Mouse (Mus musculus) hindbrain, embryonic 12.5 days (tissue): ENCODE measurements at regions not wholly inside any gene's neighbourhood (a gene's known extent, or its start where the extent isn't known, plus 50 kb on each side); places are given as distances from the start of the nearest gene placed in this dataset.

Experiments used
- ATAC-seq: fragments of 200-750 bp; cut with Nextera tagmentation; 2 replicates; pipeline ENCODE4 v1.8.0; 2017; ENCODE audit warnings: moderate TSS enrichment; ENCODE audit not compliant: low FRiP score
- H3K27ac ChIP-seq: fragments of 300-500 bp; sonication (generic); 2 replicates; pipeline ENCODE4 v1.5.1; 2016; ENCODE audit warnings: mild to moderate bottlenecking
- H3K27me3 ChIP-seq: fragments of 300-500 bp; sonication (generic); 2 replicates; pipeline ENCODE4 v1.6.1; 2016; ENCODE audit warnings: mild to moderate bottlenecking
- H3K36me3 ChIP-seq: fragments of 300-500 bp; sonication (generic); 2 replicates; pipeline ENCODE4 v1.6.1; 2016; ENCODE audit warnings: mild to moderate bottlenecking
- H3K4me1 ChIP-seq: fragments of 300-500 bp; sonication (generic); 2 replicates; pipeline ENCODE4 v1.6.1; 2016
- H3K4me2 ChIP-seq: fragments of 300-500 bp; sonication (generic); replicated peaks from 2 replicates; pipeline ENCODE4 v1.6.1; 2016; ENCODE audit warnings: mild to moderate bottlenecking
- H3K4me3 ChIP-seq: fragments of 300-500 bp; sonication (generic); 2 replicates; pipeline ENCODE4 v1.5.1; 2016; ENCODE audit warnings: mild to moderate bottlenecking
- H3K9ac ChIP-seq: fragments of 300-500 bp; sonication (generic); 2 replicates; pipeline ENCODE4 v1.6.1; 2016; ENCODE audit warnings: mild to moderate bottlenecking, moderate library complexity
- H3K9me3 ChIP-seq: fragments of 300-500 bp; sonication (generic); replicated peaks from 2 replicates; pipeline ENCODE4 v1.6.1; 2016; ENCODE audit warnings: mild to moderate bottlenecking
- WGBS: fragments of 180-500 bp; shearing (Covaris S2); methylation state at CpG from one replicate; pipeline ENCODE4 v1.1.7; 2016; 5-methylcytosine and 5-hydroxymethylcytosine counted together

DNA sequence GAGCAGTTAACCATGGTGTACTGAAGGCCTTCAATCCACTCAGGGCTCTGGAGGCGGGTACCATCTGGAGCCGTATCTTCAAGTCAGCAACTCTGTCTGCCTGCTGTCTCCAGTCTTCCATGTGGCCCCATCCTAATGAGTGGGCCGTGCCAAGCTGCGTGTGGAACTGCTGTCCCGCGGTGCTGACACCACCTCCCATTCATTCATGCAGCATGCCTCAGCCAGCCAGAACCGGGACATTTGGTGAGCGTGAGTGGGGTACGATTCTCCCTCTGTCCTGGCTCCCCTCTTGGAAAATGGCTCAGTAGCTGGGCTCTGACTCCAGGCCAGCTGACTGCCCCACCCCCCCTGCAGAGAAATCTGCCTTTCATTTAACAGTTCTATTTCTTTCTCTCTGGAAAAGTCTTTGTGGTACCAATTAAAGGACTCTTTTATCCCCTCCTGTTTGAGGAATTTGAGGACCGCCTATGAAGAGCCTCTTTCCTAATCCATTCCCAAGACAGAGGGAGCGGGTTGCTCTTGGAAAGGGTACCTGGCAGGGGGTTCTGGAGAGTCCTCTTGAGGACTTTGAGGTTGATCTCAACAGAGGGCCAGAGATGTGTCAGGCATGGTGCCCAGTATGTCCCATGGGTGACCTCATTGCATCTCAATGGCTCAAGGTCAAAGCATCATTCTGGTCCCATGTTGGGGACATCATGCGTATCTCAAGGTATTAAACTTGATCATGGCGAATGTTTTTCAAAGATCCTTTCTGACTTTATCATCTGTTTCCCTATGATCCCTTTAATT, 55.5 kb upstream of the Brd7 start:
- Histone ChIP-seq H3K9me3 (no peaks in the 10 kb centered on the region), H3K9ac (no peak overlapping the region), H3K27ac (no peak overlapping the region), H3K27me3 (no peaks in the 10 kb centered on the region), H3K36me3 (no peaks in the 10 kb centered on the region), H3K4me2 (no peak overlapping the region), H3K4me1 (peaks cover 8% of the 10 kb centered on the region), H3K4me3 (no peak overlapping the region)
- WGBS = 35% methylated on average over 13 of the region's 13 CpGs
- ATAC-seq = no peak

DNA sequence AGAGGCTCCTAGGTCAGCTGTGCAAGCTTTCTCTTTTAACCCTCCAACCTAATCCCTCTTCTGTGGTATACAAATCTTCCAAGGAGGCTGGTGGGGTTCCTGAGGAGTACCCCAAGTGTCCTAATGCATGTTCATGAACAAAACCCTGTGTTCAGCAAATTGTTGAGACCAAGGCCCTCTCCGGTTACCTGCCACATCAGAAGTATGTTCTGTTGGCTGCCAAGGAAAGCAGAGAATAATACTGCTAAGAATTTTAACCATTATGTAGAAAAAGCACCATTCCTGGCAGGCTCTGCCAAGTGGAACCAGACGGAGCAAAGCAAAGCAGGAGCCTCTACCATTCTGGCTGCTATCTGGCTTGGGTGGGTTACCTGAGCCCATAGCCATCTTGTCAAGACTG, 61.3 kb upstream of the Brd7 start:
- 93% methylated on average over 2 of the region's 2 CpGs for WGBS
- Histone ChIP-seq H3K27ac (no peak overlapping the region), H3K27me3 (no peaks in the 10 kb centered on the region), H3K4me3 (no peak overlapping the region), H3K4me2 (no peak overlapping the region), H3K9ac (no peak overlapping the region), H3K4me1 (no peaks in the 10 kb centered on the region), H3K9me3 (no peaks in the 10 kb centered on the region), H3K36me3 (no peaks in the 10 kb centered on the region)
- no peak for ATAC-seq

DNA sequence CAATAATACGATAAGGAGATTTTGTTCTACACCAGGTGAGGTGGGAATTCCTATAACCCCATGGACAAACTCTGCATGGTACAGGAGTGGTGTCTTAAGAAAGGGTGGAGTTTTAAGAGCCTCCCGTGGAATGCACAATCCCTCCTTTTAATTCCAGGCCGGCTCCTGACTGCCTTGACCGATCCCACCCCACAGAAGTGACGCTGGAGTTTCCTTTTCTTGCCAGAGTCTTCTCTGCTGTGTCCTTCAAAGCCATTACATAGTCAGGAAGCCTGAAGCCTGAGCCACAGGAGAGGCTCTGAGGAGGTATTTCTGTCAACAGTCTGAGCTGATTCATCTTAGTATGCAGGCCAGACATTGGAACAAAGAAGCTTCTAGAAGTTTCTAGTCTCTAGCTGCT, 66.6 kb upstream of the Brd7 start:
- H3K4me3 ChIP-seq = no peak overlapping the region
- 80% methylated on average over 5 of the region's 5 CpGs for WGBS
- H3K27ac ChIP-seq = no peak overlapping the region
- H3K4me1 ChIP-seq = no peaks in the 10 kb centered on the region
- no peaks in the 10 kb centered on the region for H3K36me3 ChIP-seq
- H3K27me3 ChIP-seq = no peaks in the 10 kb centered on the region
- H3K9me3 ChIP-seq = no peaks in the 10 kb centered on the region
- no peak for ATAC-seq
- no peak overlapping the region for H3K9ac ChIP-seq
- no peak overlapping the region for H3K4me2 ChIP-seq

DNA sequence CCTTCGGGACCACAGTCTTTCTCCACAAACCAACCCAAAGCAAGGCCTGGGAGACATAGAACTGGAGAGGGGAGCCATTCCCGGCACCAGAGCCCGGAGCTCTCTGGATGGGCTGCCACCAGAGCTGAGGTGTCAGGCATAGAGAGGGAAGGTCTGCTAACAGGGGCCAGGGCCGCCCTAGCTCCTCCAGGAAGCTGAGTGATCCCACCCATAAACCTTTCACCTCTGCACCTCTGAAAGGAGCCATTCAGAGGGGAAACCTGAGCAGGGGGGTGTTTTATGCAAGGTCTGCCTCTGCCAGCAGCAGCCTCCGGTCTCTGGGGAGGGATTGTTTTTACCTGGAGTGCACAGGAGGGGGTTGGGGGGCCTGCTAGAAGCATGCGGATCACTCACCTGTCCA, 69.4 kb upstream of the Brd7 start:
- 69% methylated on average over 6 of the region's 6 CpGs for WGBS
- no peak overlapping the region for H3K27ac ChIP-seq
- H3K4me2 ChIP-seq = no peak overlapping the region
- H3K4me3 ChIP-seq = no peak overlapping the region
- no peaks in the 10 kb centered on the region for H3K36me3 ChIP-seq
- H3K9ac ChIP-seq = no peak overlapping the region
- no peak for ATAC-seq
- H3K27me3 ChIP-seq = no peaks in the 10 kb centered on the region
- H3K4me1 ChIP-seq = no peaks in the 10 kb centered on the region
- H3K9me3 ChIP-seq = no peaks in the 10 kb centered on the region

DNA sequence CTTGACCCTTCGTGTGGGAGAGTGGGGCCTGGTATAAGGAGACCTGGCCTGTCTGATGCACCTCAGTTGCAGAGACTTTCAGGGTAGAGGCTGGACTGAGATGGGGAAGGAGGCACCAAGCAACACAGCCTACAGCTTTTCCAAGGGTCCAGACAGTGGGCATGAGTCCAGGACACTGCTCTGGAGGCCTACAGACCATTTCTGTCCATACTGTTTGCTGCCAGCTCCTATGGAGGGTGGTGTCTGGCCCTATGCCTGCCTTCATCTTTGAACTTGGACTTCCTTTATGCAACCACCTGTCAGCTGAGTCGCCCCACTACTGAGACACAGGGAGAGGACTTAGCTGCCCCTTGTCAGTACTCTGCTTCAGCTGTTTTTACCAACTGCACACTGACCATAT, 73.7 kb upstream of the Brd7 start:
- Histone ChIP-seq H3K27me3 (peaks cover 6% of the 10 kb centered on the region; the same call in 1 of the 2 replicates), H3K4me3 (no peak overlapping the region), H3K36me3 (no peaks in the 10 kb centered on the region), H3K4me2 (no peak overlapping the region), H3K27ac (no peak overlapping the region), H3K9me3 (no peaks in the 10 kb centered on the region), H3K4me1 (peaks cover 10% of the 10 kb centered on the region), H3K9ac (no peak overlapping the region)
- WGBS = 78% methylated on average over 2 of the region's 2 CpGs
- ATAC-seq = no peak

DNA sequence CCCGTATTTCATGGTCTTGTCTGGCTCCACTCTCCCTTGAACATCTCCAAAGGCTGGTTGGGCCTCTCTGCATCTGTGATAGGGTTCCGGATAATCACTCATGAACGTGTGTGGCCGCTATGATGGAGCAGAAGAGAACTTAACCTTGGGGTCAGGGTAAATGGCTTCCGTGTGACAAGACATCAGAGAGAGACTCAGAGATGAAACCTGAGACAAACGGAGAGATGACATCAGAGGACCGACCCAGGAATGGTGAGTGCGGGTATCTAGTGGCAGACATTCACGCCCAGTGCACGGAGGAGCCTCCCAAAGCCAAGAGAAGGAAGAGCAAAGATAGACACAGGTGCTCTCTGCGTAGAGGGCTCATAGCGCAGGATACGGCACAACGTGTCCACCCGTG, 78.2 kb upstream of the Brd7 start:
- peaks cover 11% of the 10 kb centered on the region; the same call in 1 of the 2 replicates for H3K27me3 ChIP-seq
- no peaks in the 10 kb centered on the region for H3K9me3 ChIP-seq
- H3K4me1 ChIP-seq = peaks cover 10% of the 10 kb centered on the region
- WGBS = 80% methylated on average over 15 of the region's 15 CpGs
- H3K4me3 ChIP-seq = no peak overlapping the region
- no peak overlapping the region for H3K27ac ChIP-seq
- no peak overlapping the region for H3K9ac ChIP-seq
- no peak for ATAC-seq
- no peaks in the 10 kb centered on the region for H3K36me3 ChIP-seq
- no peak overlapping the region for H3K4me2 ChIP-seq

DNA sequence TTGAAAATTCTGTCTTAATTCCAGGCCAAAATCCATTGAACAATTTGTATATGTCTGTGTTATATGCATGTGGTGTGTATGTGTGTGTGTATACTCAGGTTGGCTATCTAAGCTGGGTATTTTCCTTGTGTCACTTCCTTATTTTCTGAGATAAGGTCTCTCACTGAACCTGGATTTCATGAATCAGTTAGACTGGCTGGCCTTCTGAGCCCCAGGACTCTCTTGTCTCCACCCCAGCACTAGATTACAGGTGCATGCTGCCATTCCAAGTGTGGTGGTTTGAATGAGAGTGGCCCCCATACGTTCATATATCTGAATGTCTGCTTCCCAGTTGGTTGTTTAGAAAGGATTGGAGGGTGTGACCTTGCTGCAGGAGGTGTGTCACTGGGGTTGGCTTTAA, 77.8 kb upstream of the Nkd1 start:
- Histone ChIP-seq H3K4me1 (peaks cover 11% of the 10 kb centered on the region), H3K4me2 (no peak overlapping the region), H3K27ac (no peak overlapping the region), H3K27me3 (0 out of 2 replicates have a peak, but pooled peaks cover 5% of the 10 kb centered on the region), H3K9ac (no peak overlapping the region), H3K9me3 (no peaks in the 10 kb centered on the region), H3K36me3 (no peaks in the 10 kb centered on the region), H3K4me3 (no peak overlapping the region)
- WGBS = 52% methylated on average over 1 of the region's 1 CpGs
- ATAC-seq = no peak

DNA sequence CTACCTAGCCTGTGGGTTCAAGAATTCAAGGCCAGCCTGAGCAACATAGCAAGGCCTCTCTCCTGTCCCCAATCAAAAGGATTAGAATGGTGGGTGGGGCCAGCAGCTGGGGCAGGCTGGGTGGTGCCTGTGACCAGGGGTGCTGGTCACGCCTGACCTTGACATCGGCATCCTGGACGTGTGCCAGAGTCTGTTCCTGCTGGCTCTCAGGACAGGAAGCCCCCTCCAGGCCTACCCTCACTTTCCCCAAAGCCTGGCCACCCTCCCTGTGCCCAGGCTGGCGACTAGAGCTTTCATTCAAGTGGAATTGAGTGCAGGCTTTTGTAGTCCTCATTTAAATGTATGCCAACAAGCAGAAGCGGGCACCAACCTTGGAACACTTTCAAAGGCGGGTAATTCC, 73.7 kb upstream of the Nkd1 start:
- Histone ChIP-seq H3K9me3 (no peaks in the 10 kb centered on the region), H3K4me2 (no peak overlapping the region), H3K27ac (0 out of 2 replicates have a peak overlapping the region, but pooled peaks have one; percentile 26), H3K4me3 (no peak overlapping the region), H3K27me3 (peaks cover 24% of the 10 kb centered on the region), H3K36me3 (no peaks in the 10 kb centered on the region), H3K4me1 (peaks cover 27% of the 10 kb centered on the region), H3K9ac (no peak overlapping the region)
- ATAC-seq = peak; percentile 52; the same call in 1 of the 2 replicates
- 36% methylated on average over 6 of the region's 6 CpGs for WGBS

DNA sequence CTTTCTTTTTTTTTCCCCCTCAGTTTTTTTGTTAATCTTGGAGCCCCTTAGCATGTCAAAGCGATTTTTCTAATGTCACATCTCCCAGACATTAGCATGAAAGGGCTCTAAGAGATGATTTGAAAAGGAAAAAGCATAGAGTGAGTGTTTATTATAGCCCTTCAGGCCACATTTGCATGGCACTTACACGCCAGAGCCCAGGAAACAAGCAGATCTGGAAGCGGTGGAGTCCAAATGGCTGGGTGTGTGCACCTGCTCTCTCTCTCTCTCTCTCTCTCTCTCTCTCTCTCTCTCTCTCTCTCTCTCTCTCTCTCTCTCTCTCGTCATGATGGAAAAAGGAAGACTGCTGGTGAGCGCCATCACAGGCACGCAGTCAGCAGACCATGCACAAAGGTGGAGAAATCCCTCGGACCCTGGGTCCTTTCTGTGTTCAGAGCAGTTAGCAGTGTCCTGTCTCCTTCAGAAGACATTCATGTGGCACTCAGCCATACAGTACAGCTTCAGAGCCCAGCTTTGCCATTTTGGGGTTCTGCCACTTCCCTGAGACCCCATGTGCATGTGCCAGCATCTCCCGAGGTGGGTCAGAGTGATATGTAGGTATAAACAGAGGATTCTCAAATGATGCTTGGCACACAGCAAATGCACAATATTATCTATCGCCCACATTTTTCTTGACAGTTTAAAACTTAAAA, 73.2 kb upstream of the Nkd1 start:
- H3K9ac ChIP-seq = no peak overlapping the region
- 75% methylated on average over 8 of the region's 9 CpGs for WGBS
- H3K4me2 ChIP-seq = no peak overlapping the region
- ATAC-seq = peak; percentile 35; the same call in 1 of the 2 replicates
- peaks cover 30% of the 10 kb centered on the region for H3K27me3 ChIP-seq
- H3K4me1 ChIP-seq = peaks cover 27% of the 10 kb centered on the region
- H3K27ac ChIP-seq = no peak overlapping the region; the same call in 1 of the 2 replicates
- no peak overlapping the region for H3K4me3 ChIP-seq
- H3K9me3 ChIP-seq = no peaks in the 10 kb centered on the region
- H3K36me3 ChIP-seq = no peaks in the 10 kb centered on the region

DNA sequence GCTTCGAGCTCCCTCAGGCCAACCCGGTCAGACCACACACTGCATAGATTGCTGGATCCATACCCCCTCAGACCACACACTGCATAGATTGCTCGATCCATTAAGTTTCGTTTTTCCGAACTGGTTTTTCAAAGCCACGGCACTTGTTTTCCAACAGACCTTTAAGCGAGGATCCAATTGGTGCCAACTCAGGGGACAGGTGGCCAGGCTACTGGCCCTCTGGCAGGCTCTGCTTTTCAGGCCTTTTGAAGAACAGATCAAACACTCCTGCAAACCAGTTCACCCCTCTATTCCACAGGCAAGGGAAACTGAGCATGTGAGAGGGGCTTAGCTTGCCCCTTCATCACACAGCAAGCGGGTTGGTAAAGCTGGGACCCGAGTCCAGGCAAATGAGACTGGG, 72.2 kb upstream of the Nkd1 start:
- Histone ChIP-seq H3K36me3 (no peaks in the 10 kb centered on the region), H3K4me3 (no peak overlapping the region), H3K4me1 (peaks cover 32% of the 10 kb centered on the region), H3K9me3 (no peaks in the 10 kb centered on the region), H3K9ac (no peak overlapping the region), H3K4me2 (no peak overlapping the region), H3K27me3 (peaks cover 33% of the 10 kb centered on the region), H3K27ac (no peak overlapping the region)
- 86% methylated on average over 9 of the region's 9 CpGs for WGBS
- ATAC-seq = no peak

DNA sequence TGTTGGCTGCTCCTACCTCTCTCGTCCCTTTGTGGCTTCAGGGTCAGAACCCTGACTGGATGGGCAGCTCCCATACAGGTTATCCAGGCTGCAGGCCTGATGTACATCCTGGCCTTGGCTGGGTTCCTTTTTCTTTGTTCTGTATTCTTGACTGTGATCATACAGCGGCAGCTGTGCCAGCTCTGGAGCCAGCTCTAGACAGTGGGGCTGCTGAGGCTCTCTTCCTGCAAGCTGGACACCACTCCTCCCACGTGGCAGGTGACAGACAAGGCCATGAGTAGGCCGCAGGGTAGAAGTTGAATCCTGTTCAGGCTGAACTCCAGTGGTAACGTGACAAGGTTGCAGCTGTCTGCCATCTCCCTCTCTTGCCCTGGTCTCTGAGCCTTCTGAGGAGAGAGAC, 71.6 kb upstream of the Nkd1 start:
- 81% methylated on average over 5 of the region's 5 CpGs for WGBS
- Histone ChIP-seq H3K9me3 (no peaks in the 10 kb centered on the region), H3K27ac (no peak overlapping the region), H3K4me3 (no peak overlapping the region), H3K4me1 (peaks cover 34% of the 10 kb centered on the region), H3K4me2 (no peak overlapping the region), H3K9ac (no peak overlapping the region), H3K36me3 (no peaks in the 10 kb centered on the region), H3K27me3 (peaks cover 33% of the 10 kb centered on the region)
- no peak for ATAC-seq

DNA sequence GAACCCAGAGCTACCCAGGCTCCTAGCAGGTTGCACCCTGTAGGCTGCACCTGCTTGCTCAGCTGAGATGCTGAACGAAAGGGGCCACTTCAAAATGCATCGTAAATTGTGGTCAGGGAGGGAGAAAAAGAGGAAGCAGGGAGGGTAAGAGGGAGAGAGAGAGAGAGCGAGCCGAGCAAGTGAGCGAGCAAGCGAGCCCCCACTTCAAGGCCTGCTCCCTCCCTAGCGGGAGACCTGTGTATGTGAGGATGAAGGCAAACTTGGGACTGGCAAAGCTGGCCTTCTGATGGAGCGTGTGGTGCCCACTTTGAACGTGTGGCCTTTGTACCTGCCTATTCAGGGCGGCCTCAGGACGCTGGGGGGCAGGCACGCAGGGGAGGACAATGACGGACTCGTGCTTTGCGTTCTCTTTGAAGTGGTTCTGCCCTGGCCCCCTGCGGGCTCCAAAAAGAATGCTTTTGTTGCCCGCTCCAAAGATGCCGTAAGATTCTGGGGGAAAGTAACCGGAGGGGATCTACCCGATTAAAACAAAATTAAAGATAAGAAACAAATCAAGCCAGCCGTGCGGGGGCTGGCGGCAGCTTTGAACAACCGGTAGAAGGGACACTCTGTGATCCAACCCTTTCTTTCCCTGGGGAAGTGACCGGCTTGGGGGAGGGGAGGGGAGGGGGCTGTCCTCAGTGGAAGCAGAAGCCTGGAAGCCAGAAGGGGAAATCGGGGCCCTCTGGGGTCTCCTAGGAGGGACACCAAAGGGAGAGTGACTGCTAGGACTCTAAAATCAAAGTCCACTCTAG, 70.1 kb upstream of the Nkd1 start:
- Histone ChIP-seq H3K4me2 (peak overlapping the region; percentile 35), H3K36me3 (no peaks in the 10 kb centered on the region), H3K27ac (no peak overlapping the region), H3K9me3 (no peaks in the 10 kb centered on the region), H3K4me1 (peaks cover 46% of the 10 kb centered on the region), H3K27me3 (peaks cover 33% of the 10 kb centered on the region), H3K9ac (0 out of 2 replicates have a peak overlapping the region, but pooled peaks have one; percentile 3), H3K4me3 (no peak overlapping the region; the same call in 1 of the 2 replicates)
- WGBS = 3% methylated on average over 26 of the region's 26 CpGs
- no peak for ATAC-seq
